Mouse (Mus musculus) lung, adult 2 months (tissue): ENCODE results near the gene Cast.

Experiments
- CTCF ChIP-seq: fragments of 200-500 bp; IDR thresholded peaks from 2 replicates; pipeline ENCODE4 v1.5.1; 2011; ENCODE audit warnings: mild to moderate bottlenecking, low read length, control low read depth; ENCODE audit not compliant: insufficient read depth
- POLR2A ChIP-seq: fragments of 200-500 bp; IDR thresholded peaks from 2 replicates; pipeline ENCODE4 v1.6.1; 2011; ENCODE audit warnings: low read depth, mild to moderate bottlenecking, control low read depth, low read length, borderline replicate concordance; ENCODE audit errors: extremely low read depth

- TF ChIP-seq CTCF: peak; percentile 69
- no peak for TF ChIP-seq POLR2A
Measured at GRCm38 (mm10) chr13:74854338-74855047, 45.9 kb upstream of the Cast start.
